Mouse (Mus musculus): ENCODE measurements around the gene Sox12.

GRCm38 (mm10) chr2:152376345-152376741 is 21.5 kb downstream of the Sox12 start, which contains the start of gene Nrsn2:
- TF ChIP-seq CTCF (IDR thresholded peaks at IDR 0.05; ENCODE audit: insufficient read depth, low read length): no peak
- no peak for TF ChIP-seq POLR2A (IDR thresholded peaks at IDR 0.05; ENCODE audit: borderline replicate concordance, extremely low read depth, low read depth, low read length)

Data from lung, adult 2 months (tissue).